Mouse (Mus musculus): ENCODE measurements around the gene Sct. TPM values are rescaled to one million over a fixed set of nuclear protein-coding genes. Genes with fewer than 3 reads are reported as not detected.
"Not testable (repeated sequence)": the region's sequence is repeated elsewhere in the genome, so short reads cannot be mapped to it uniquely, and the experiment has no call there.

Sct gene
- polyA plus RNA-seq, 3 experiments from 2014 or later: not detected

GRCm38 (mm10) chr7:141288042-141288441 is 9.1 kb upstream of the Sct start:
- ATAC-seq: no peak

- no peak for ATAC-seq
Measured at GRCm38 (mm10) chr7:141282756-141283155, 3.8 kb upstream of the Sct start.

DNA sequence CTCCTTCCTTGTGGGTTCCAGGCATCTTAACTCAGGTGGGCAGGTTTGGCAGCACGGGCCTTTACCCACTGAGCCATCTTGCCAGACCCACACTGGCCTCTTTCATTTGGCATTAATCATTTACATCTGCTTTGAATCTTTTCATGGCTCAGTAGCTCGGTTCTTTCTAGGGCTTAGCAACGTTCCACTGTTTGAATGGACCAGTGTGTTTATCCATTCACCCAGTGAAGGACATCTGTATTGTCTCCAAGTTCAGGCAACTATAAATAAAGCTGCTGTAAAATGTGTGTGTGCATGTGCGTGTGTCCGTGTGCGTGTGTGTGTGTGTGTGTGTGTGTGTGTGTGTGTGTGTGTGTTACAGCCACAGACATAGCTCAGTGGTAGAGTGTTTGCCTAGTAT is 2.5 kb upstream of the Sct start:
- no peak for ATAC-seq

DNA sequence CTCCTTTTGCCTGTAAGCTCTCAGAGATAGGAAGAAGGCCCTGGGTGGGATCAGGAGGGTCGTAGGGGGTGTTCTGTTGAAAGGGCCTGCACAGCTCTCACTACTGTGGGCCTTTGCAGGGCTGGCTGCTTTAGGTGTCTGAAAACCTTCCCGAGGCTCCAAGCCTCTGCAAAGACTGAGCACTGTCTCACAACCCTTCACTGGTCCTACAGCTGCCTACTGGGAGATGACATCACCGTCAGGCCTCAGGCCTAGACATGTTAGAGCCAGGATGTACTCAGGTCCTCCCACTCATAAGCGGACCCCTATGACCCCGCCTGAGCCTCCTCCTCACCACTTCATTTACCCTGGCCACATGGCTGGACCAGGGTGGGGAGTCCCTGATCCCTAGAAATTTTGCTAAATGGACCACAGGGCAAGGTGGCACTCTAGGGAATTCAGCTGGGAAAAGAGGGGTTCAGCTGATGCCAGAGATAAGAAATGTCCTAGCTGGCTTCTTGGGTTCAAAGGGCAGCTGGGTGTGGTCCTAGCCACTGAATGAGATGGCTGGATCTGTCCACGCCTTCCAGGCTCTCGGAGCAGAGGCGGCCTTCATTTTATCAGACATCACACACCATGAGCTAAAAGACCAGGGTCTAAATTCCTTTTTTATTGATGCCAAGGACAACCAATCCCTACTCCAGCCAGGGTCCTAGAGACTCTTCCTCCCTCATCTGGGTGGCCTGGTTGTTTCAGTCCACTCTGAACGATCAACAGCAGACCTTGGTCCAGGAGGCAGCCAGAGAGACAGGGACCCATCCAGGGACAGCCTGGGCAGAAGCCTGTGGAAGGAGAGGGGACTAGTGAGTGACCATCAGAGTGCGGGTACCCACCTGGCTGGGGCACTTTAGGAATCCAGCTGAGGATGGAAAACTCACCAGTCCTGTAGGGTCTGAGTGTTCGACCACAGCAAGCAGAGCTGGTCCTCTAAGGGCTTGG is 943 bp downstream of the Sct start:
- no peak for ATAC-seq

DNA sequence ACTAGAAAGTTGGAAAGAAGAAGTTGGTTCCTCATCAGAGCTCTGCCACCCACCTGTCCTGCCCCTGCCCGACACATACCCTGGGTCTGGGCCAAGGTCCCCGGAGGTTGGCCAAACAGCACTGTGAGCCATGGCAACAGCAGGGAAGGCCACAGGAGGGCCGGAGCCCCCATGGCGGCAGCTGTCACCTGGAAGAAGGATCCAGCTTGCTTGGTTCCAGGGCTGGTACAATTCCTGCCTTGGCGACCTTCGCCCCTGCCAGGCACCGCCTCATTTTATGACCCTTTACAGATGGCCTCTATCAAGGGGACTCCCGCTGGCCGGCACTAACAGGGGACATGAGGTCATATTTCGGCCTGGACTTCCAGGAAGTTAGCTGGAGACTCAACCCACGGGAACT is 2.4 kb downstream of the Sct start, which contains the start of gene Cdhr5:
Gene Cdhr5, minus strand, starts transcription at position 241 of the 400 bp plus-strand sequence.
- ATAC-seq: no peak

DNA sequence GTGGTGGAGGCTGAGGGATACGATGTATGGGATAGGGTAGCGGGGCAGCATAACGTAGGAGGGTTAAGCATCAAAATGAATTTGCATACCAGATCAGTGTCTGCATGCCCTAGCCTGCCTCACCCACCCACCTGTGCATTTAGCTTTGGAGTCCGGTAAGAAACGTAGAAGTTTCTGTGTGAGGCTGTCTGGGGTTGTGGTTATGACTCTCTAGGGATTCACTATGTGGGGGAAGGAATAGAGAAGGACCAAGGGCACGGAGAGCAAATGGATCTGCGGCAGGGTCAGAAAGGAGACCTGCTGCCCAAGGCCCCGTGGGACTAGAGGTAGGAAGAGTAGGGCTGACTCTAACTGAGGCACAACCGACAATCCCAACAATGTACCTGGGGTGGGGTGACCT is 3.6 kb downstream of the Sct start:
- ATAC-seq: no peak

GRCm38 (mm10) chr7:141270631-141271030 is 8.3 kb downstream of the Sct start:
- no peak for ATAC-seq

- no peak for ATAC-seq
Measured at GRCm38 (mm10) chr7:141269273-141269545, 9.7 kb downstream of the Sct start.

GRCm38 (mm10) chr7:141268466-141269272 is 10.3 kb downstream of the Sct start:
- ATAC-seq: peak; percentile 10

GRCm38 (mm10) chr7:141265739-141266561 is 13.0 kb downstream of the Sct start, which contains the start of gene Irf7:
Gene Irf7, minus strand, starts transcription at chr7:141266481.
- ATAC-seq: peak; percentile 83

DNA sequence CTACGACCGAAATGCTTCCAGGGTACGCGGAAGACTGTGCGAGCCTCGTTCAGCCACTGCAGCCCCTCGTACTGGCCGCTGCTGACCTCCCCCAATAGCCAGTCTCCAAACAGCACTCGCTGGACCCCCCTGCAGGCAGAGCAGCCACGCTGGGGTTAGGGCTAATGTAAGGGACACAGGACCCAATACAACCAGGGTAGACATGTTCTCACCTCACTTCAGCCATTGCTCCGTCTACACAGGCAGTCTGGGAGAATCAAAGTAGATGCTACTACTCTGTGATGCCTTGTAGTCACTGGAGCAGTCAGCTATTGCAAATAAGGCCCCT is 13.6 kb downstream of the Sct start:
- ATAC-seq: peak; percentile 19

GRCm38 (mm10) chr7:141264761-141265410 is 14.0 kb downstream of the Sct start:
- ATAC-seq: peak; percentile 51

GRCm38 (mm10) chr7:141264041-141264700 is 14.8 kb downstream of the Sct start:
- no peak for ATAC-seq

GRCm38 (mm10) chr7:141263640-141264039 is 15.3 kb downstream of the Sct start:
- no peak for ATAC-seq

GRCm38 (mm10) chr7:141261480-141261879 is 17.5 kb downstream of the Sct start:
- no peak for ATAC-seq

GRCm38 (mm10) chr7:141256159-141256558 is 22.8 kb downstream of the Sct start:
- ATAC-seq: no peak

DNA sequence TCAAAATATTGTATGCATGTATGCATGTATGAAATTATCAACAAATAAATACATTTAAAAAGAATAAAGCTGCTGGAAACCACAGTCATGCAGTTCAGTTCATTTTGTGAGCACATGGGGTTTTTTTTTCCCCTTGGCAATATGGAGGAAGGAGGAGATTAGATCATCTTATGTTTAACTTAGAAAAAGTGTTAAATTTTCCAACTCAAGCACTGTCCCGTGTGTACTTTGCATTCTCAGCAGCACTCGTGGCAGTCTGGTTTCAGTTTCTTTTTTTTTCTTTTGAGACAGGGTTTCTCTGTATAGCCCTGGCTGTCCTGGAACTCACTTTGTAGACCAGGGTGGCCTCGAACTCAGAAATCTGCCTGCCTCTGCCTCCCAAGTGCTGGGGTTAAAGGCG is 28.4 kb downstream of the Sct start:
- ATAC-seq: not testable (repeated sequence)

GRCm38 (mm10) chr7:141231551-141231950 is 47.4 kb downstream of the Sct start:
- ATAC-seq: no peak

- ATAC-seq: no peak
Measured at GRCm38 (mm10) chr7:141231111-141231510, 47.8 kb downstream of the Sct start.

- ATAC-seq: no peak
Measured at GRCm38 (mm10) chr7:141230570-141230969, 48.4 kb downstream of the Sct start.

DNA sequence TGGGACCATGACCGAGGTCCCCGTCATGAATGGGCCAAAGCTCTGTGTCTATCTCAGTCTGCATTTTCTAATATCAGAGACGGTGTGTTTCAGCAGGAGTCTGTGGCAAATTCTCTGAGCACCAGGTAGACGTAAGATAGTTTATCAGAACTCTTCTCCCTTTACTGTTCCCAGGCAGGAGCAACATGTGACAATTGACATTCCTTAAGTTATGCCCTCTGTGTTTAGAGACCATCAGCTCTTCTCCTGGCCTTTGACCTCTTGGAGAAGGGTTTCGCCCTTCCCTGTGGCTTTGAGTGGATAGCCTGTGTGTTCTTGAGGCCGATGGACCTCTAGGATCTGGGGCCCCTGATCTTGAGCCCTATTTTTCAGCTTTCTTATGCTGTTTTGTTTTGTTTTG is 49.2 kb downstream of the Sct start:
- ATAC-seq: no peak
